Mouse (Mus musculus) C2C12 (cell line): Measurements from ENCODE around the gene Olfr643. TPM values are rescaled to one million over a fixed set of nuclear protein-coding genes. Genes with fewer than 3 reads are reported as not detected.

ENCODE experiments used
- H3K27me3 ChIP-seq: one replicate; pipeline ENCODE4 v1.6.1; 2011; ENCODE audit not compliant: control insufficient read depth, insufficient read depth, insufficient read length
- H3K36me3 ChIP-seq: one replicate; pipeline ENCODE4 v1.6.1; 2011; ENCODE audit not compliant: control insufficient read depth, insufficient read depth
- H3K4me3 ChIP-seq: one replicate; pipeline ENCODE4 v1.5.1; 2011; ENCODE audit warnings: mild to moderate bottlenecking, control low read depth; ENCODE audit not compliant: poor library complexity, insufficient read depth, severe bottlenecking
- H3K79me2 ChIP-seq: one replicate; pipeline ENCODE4 v1.6.1; 2011; ENCODE audit not compliant: control insufficient read depth, insufficient read depth
- H3K79me3 ChIP-seq: one replicate; pipeline ENCODE4 v1.6.1; 2011; ENCODE audit warnings: low read depth, control low read depth
- H3ac ChIP-seq: one replicate; pipeline ENCODE3; 2011; ENCODE audit warnings: low read depth; ENCODE audit not compliant: control insufficient read depth, insufficient read length
- CEBPB ChIP-seq: IDR thresholded peaks from one replicate; pipeline ENCODE4 v1.6.1; 2011; ENCODE audit warnings: low read depth, mild to moderate bottlenecking, control low read depth, moderate library complexity
- CTCF ChIP-seq: IDR thresholded peaks from one replicate; pipeline ENCODE4 v1.5.1; 2011; ENCODE audit not compliant: control insufficient read depth, insufficient read depth, insufficient read length
- FOSL1 ChIP-seq: IDR thresholded peaks from one replicate; pipeline ENCODE4 v1.8.0; 2011; ENCODE audit warnings: mild to moderate bottlenecking, low read length; ENCODE audit not compliant: poor library complexity, insufficient read depth, severe bottlenecking
- MAX ChIP-seq: IDR thresholded peaks from one replicate; pipeline ENCODE4 v1.6.1; 2011; ENCODE audit warnings: mild to moderate bottlenecking, control low read depth
- MYOD1 ChIP-seq: IDR thresholded peaks from one replicate; pipeline ENCODE4 v1.6.1; 2011; ENCODE audit warnings: low read depth; ENCODE audit not compliant: control insufficient read depth, insufficient read length
- MYOG ChIP-seq: IDR thresholded peaks from one replicate; pipeline ENCODE4 v1.6.1; 2011; ENCODE audit not compliant: control insufficient read depth, insufficient read length; ENCODE audit errors: extremely low read depth
- USF1 ChIP-seq: IDR thresholded peaks from one replicate; pipeline ENCODE4 v1.6.1; 2011; ENCODE audit warnings: low read depth, mild to moderate bottlenecking, control low read depth, moderate library complexity
- polyA plus RNA-seq: library from polyadenylated mRNA; unstranded; fragments of >200 nt; fragmentation: generic; extraction: Trizol; gene quantifications from one replicate; pipeline ENCODE4 v1.2.1, GENCODE M21; 2012; ENCODE audit warnings: missing spikeins

Olfr643 gene
- polyA plus RNA-seq, 1 experiment = not detected

DNA sequence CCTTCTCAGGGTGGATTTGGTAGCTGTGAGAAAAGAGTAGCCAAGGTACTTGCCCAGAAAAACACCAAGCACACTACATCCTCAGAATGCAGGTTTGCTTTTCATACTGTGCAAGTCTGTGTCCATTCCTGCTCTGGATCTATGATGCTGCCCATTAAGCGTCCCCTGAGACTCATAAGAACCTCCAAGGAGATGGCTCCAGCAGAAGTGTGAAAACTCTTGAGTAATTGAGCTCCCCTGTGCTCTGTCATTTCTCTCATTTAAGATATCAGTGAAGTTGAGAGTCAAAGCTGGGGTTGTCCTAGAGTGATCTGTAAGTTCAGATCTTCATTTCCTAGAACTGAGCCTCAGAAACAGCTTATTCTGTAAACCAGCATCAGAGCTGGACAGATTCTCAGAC is 84.6 kb downstream of the Olfr643 start, which contains the start of gene Olfr642:
TSS of gene Olfr642 (minus strand) at position 101 of the 400 bp plus-strand sequence.
- Histone ChIP-seq H3K79me2 (no peaks in the 10 kb centered on the region), H3K27me3 (no peaks in the 10 kb centered on the region), H3K4me3 (no peak within 1 kb of the TSS), H3K36me3 (no peaks in the 10 kb centered on the region), H3ac (no peak within 1 kb of the TSS), H3K79me3 (no peaks in the 10 kb centered on the region)
- TF ChIP-seq MYOD1 (no peak), MAX (no peak), FOSL1 (no peak), USF1 (no peak)

GRCm38 (mm10) chr7:104050745-104051144 is 86.5 kb downstream of the Olfr643 start:
- TF ChIP-seq USF1 (no peak), MAX (no peak), MYOD1 (no peak), CEBPB (no peak), CTCF (no peak), MYOG (no peak), FOSL1 (no peak)
- Histone ChIP-seq H3K79me2 (no peaks in the 10 kb centered on the region), H3ac (no peak overlapping the region), H3K79me3 (no peaks in the 10 kb centered on the region), H3K27me3 (no peaks in the 10 kb centered on the region), H3K36me3 (no peaks in the 10 kb centered on the region), H3K4me3 (no peak overlapping the region)

GRCm38 (mm10) chr7:104035145-104035544 is 102.1 kb downstream of the Olfr643 start, which contains the start of gene Olfr641:
Olfr641 (plus strand) TSS chr7:104035445.
- no peaks in the 10 kb centered on the region for H3K79me2 ChIP-seq
- H3ac ChIP-seq = no peak within 1 kb of the TSS
- no peaks in the 10 kb centered on the region for H3K79me3 ChIP-seq
- no peak for TF ChIP-seq FOSL1
- TF ChIP-seq MYOD1 = no peak
- TF ChIP-seq MYOG = no peak
- no peak for TF ChIP-seq MAX
- no peak for TF ChIP-seq CTCF
- TF ChIP-seq USF1 = no peak
- no peak for TF ChIP-seq CEBPB
- H3K4me3 ChIP-seq = no peak within 1 kb of the TSS
- no peaks in the 10 kb centered on the region for H3K27me3 ChIP-seq
- H3K36me3 ChIP-seq = no peaks in the 10 kb centered on the region

DNA sequence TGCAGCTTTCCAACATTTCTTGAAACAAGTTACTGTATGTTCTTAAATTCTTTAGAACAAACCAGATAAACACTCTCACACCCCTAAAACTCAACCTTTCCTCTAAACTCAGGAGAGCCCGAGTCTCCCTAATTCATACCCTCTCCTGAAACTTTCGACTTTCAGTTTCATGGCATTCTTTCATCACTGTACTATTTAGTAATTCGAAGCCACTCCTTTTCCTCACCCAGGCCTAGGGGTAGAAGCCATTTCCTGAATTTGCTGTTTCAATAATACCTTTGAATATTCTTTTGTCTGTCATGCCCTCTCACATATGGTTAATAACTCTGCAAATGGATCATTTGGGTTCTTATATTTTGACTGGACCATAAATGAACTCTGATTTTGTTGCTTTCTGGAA is 110.2 kb downstream of the Olfr643 start:
- H3K27me3 ChIP-seq = no peaks in the 10 kb centered on the region
- H3K4me3 ChIP-seq = no peak overlapping the region
- no peaks in the 10 kb centered on the region for H3K36me3 ChIP-seq
- H3K79me3 ChIP-seq = no peaks in the 10 kb centered on the region
- H3ac ChIP-seq = no peak overlapping the region
- TF ChIP-seq USF1 (no peak), MYOG (no peak), MAX (no peak), MYOD1 (no peak), FOSL1 (no peak), CEBPB (no peak), CTCF (no peak)
- no peaks in the 10 kb centered on the region for H3K79me2 ChIP-seq

DNA sequence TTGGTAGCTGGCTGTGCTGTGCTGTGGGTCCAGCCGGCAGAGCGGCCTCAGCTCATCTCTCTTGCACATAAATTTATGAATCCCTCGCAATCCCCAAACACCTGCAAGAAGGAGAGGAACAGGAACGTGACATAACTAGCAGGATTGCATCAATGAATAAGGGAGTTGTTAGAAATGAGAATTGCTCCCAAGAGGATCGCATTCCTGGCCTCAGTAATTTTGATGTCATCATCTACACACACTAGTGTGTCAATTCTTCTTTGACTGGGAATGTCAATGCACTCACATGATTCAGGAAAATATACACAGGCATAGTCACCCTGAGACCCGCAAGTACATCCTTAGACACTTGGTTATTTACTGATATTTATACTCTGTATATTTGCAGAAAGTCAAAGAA is 111.7 kb downstream of the Olfr643 start, which contains the start of gene Olfr640:
TSS of gene Olfr640 (minus strand) at position 101 of the 400 bp plus-strand sequence.
- H3K79me2 ChIP-seq = no peaks in the 10 kb centered on the region
- H3K36me3 ChIP-seq = no peaks in the 10 kb centered on the region
- no peak within 1 kb of the TSS for H3K4me3 ChIP-seq
- no peaks in the 10 kb centered on the region for H3K27me3 ChIP-seq
- no peaks in the 10 kb centered on the region for H3K79me3 ChIP-seq
- TF ChIP-seq MAX = no peak
- TF ChIP-seq FOSL1 = no peak
- no peak for TF ChIP-seq MYOG
- TF ChIP-seq CTCF = no peak
- TF ChIP-seq CEBPB = no peak
- TF ChIP-seq USF1 = no peak
- no peak for TF ChIP-seq MYOD1
- H3ac ChIP-seq = no peak within 1 kb of the TSS

- TF ChIP-seq MYOG = no peak
- TF ChIP-seq CTCF = no peak
- no peak for TF ChIP-seq FOSL1
- no peak for TF ChIP-seq MYOD1
- TF ChIP-seq MAX = no peak
- no peak for TF ChIP-seq CEBPB
- no peak overlapping the region for H3K4me3 ChIP-seq
- H3K36me3 ChIP-seq = no peaks in the 10 kb centered on the region
- no peaks in the 10 kb centered on the region for H3K79me3 ChIP-seq
- H3K27me3 ChIP-seq = no peaks in the 10 kb centered on the region
- H3K79me2 ChIP-seq = no peaks in the 10 kb centered on the region
- no peak overlapping the region for H3ac ChIP-seq
Measured at GRCm38 (mm10) chr7:104021651-104022050, 115.6 kb downstream of the Olfr643 start.
